Mouse (Mus musculus) heart, embryonic 12.5 days (tissue): Measurements from ENCODE around the gene Trmt2a. TPM values are rescaled to one million over a fixed set of nuclear protein-coding genes. Genes with fewer than 3 reads are reported as not detected.
A peak's percentile ranks its signal among the peaks of the same experiment; 100 is the strongest.
"Not testable (repeated sequence)": the region's sequence is repeated elsewhere in the genome, so short reads cannot be mapped to it uniquely, and the experiment has no call there.

Experiments
- ATAC-seq: fragments of 200-750 bp; cut with Nextera tagmentation; 2 replicates; pipeline ENCODE4 v1.8.0; 2017; ENCODE audit warnings: moderate TSS enrichment, moderate library complexity; ENCODE audit not compliant: insufficient number of reproducible peaks, low FRiP score
- H3K27ac ChIP-seq: fragments of 300-500 bp; sonication (generic); 2 replicates; pipeline ENCODE4 v1.5.1; 2016; ENCODE audit warnings: mild to moderate bottlenecking, moderate library complexity; ENCODE audit not compliant: poor library complexity, severe bottlenecking
- H3K27me3 ChIP-seq: fragments of 300-500 bp; sonication (generic); replicated peaks from 2 replicates; pipeline ENCODE4 v1.6.1; 2016; ENCODE audit warnings: mild to moderate bottlenecking, moderate library complexity
- H3K36me3 ChIP-seq: fragments of 300-500 bp; sonication (generic); 2 replicates; pipeline ENCODE4 v1.6.1; 2016; ENCODE audit warnings: mild to moderate bottlenecking, moderate library complexity
- H3K4me1 ChIP-seq: fragments of 300-500 bp; sonication (generic); replicated peaks from 2 replicates; pipeline ENCODE4 v1.6.1; 2016; ENCODE audit warnings: mild to moderate bottlenecking
- H3K4me2 ChIP-seq: fragments of 300-500 bp; sonication (generic); 2 replicates; pipeline ENCODE4 v1.6.1; 2016; ENCODE audit warnings: mild to moderate bottlenecking, moderate library complexity
- H3K4me3 ChIP-seq: fragments of 300-500 bp; sonication (generic); 2 replicates; pipeline ENCODE4 v1.5.1; 2016; ENCODE audit warnings: mild to moderate bottlenecking
- H3K9ac ChIP-seq: fragments of 300-500 bp; sonication (generic); 2 replicates; pipeline ENCODE4 v1.6.1; 2016; ENCODE audit warnings: mild to moderate bottlenecking, moderate library complexity
- H3K9me3 ChIP-seq: fragments of 300-500 bp; sonication (generic); replicated peaks from 2 replicates; pipeline ENCODE4 v1.6.1; 2016; ENCODE audit warnings: mild to moderate bottlenecking, moderate library complexity
- WGBS: fragments of 180-500 bp; shearing (Covaris S2); methylation state at CpG from one replicate; pipeline ENCODE4 v1.1.7; 2016; 5-methylcytosine and 5-hydroxymethylcytosine counted together
- microRNA counts: library from miRNA; unstranded; fragments of <30 nt; microRNA quantifications from one replicate; lab custom pipeline; 2017
- microRNA-seq: library from miRNA; unstranded; fragments of <30 nt; microRNA quantifications from one replicate; pipeline ENCODE4, GENCODE M21; 2017
- polyA plus RNA-seq: library from polyadenylated mRNA; unstranded; fragments of >200 nt; fragmentation: Nextera tagmentation; extraction: Ambion mirVana; gene quantifications from 2 replicates; pipeline ENCODE4 v1.2.1, GENCODE M21; 2016

Trmt2a gene
- polyA plus RNA-seq, 1 experiment from 2014 or later = 57.2 TPM

DNA sequence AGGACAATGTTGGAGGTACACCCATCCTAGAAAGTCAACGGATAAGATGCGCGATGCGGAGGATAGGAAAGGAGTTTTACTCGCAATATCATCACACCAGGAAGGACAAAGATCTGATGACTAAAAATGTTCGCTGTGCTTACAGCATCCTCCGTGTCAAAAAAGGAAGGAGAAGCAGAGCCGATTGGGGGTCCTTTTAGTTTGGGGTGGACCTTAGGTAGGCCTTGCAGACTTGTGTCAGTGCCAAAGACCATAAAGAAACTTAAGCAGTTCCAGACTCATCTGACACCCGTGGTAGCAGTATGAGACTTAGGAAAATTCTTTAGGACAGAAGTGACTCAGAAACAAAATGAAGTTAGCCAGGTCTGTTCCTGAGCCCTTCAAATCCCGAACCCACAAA lies 41.1 kb downstream of the Trmt2a start:
- Histone ChIP-seq H3K4me2 (peak overlapping the region; percentile 53), H3K4me1 (peaks cover 34% of the 10 kb centered on the region), H3K36me3 (peaks cover 17% of the 10 kb centered on the region), H3K4me3 (peak overlapping the region; percentile 92), H3K27ac (peak overlapping the region; percentile 95)
- not testable (repeated sequence) for H3K27me3 ChIP-seq, H3K9ac ChIP-seq, H3K9me3 ChIP-seq, ATAC-seq
- 3% methylated on average over 10 of the region's 10 CpGs for WGBS

MicroRNAs encoded within 50 kb of the gene (microRNA counts, 519-probe panel; counts per million panel counts)
- not detected for microRNA mmu-miR-1306 (lab: Ali Mortazavi, UCI)

Small RNAs within 50 kb of the gene (microRNA-seq; reads per million reads assigned to microRNA genes)
- gene Gm24572 (0.71 reads per million), gene Mir1306 (178 reads per million, percentile 60 among the genes with 10 or more reads in this experiment)

Other genes starting within 250 kb of the Trmt2a start
- 56.7 and 59.2 TPM in 2 replicates for gene Dgcr6, start 195.8 kb upstream of the Trmt2a start, polyA plus RNA-seq
- gene Prodh, start 158.5 kb upstream of the Trmt2a start, polyA plus RNA-seq = 7.8 and 8.7 TPM in 2 replicates
- 0.40 and 0.44 TPM in 2 replicates for gene Rtn4r, start 121.0 kb upstream of the Trmt2a start, polyA plus RNA-seq
- 0.14 and 0.15 TPM in 2 replicates for gene Ccdc188, start 30.8 kb upstream of the Trmt2a start, polyA plus RNA-seq
- gene Zdhhc8, start 13.5 kb upstream of the Trmt2a start, polyA plus RNA-seq = 29.5 and 33.0 TPM in 2 replicates
- gene Ranbp1, start 53 bp downstream of the Trmt2a start, polyA plus RNA-seq = 512 and 519 TPM in 2 replicates
- 1.2 and 1.7 TPM in 2 replicates for gene Gm49776, start 9.6 kb downstream of the Trmt2a start, polyA plus RNA-seq
- 24.0 and 24.9 TPM in 2 replicates for gene Dgcr8, start 40.6 kb downstream of the Trmt2a start, polyA plus RNA-seq
- 48.4 and 50.3 TPM in 2 replicates for gene Tango2, start 99.4 kb downstream of the Trmt2a start, polyA plus RNA-seq
- 32.5 and 36.9 TPM in 2 replicates for gene Arvcf, start 99.5 kb downstream of the Trmt2a start, polyA plus RNA-seq
- gene Txnrd2, start 177.7 kb downstream of the Trmt2a start, polyA plus RNA-seq = 34.9 and 37.2 TPM in 2 replicates
- 88.2 and 90.8 TPM in 2 replicates for gene Comt, start 178.2 kb downstream of the Trmt2a start, polyA plus RNA-seq